Comparison of ENCODE assay signal across 8 mouse cellular contexts in the genomic region with DNA sequence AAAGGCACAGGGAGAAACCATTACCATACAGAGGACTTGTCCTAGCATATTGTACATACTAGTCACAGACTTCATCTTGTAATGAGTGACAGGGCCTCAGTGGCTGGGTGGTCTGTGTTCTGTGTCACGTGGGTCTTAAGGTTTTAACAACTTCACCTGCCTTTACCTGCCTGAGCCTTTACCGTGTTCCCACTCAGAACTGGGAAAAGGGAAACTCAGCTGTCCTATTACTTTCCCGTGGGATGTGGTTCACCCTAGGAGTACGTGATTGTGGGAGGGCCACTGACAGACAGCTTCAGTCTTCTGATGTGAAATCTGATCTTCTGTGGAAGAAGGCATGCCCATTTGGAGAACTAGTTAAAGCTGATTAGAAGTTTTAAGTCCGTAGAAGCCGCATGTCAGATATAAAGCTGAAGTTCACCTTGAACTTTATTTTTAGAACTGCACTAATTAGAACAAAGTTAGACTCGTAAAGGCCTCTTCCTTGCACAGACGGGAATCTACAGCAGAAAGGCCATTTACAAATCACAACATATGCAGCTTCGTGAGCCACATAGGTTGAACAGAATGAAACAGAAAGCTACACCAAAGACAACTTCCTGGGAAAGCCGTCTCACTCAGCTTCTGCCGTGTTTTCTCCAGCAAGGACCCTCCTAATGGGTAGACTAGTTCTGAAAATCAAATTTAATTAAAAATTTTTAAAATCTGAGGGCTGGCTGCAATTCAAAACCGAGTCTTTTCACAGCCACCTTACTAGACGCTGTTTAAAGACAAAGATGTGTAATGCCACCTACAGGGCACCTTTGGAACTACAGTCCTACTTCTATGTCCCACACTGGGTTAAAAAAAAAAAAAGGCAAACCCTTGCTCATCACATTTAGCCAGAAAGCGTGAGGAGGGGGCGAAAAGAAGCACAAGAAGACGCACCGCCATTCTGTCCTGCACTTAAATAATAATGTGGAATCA. TPM values are rescaled to one million over a fixed set of nuclear protein-coding genes. Genes with fewer than 3 reads are reported as not detected.
A peak's percentile ranks its signal among the peaks of the same experiment; 100 is the strongest.
DNase-seq lines count a peak whose midpoint lies in the region; ATAC-seq and TF ChIP-seq lines count a peak whose summit lies in the region.

No protein-coding gene starts in this region.

- peak; percentile 83 for DNase-seq in R1 (ENCODE audit: low read depth, low spot score)
- peak; percentile 86 for DNase-seq in cerebellum, adult 8-10 months
- peak; percentile 88 for DNase-seq in forelimb bud, embryonic 11.5 days (ENCODE audit: low read depth, low spot score)
- DNase-seq in layer of hippocampus, adult 2 months (ENCODE audit: low spot score in 2 of 2): peak; percentile 62 to 77
- peak; percentile 97 for DNase-seq in lung, embryonic 14.5 days
- peak; percentile 84 for DNase-seq in thymus, postnatal 25 days

- H3K36me3 ChIP-seq in lung, embryonic 14.5 days (ENCODE audit: insufficient read depth): peaks cover 32% of the 10 kb centered on the region

- peak overlapping the region; percentile 41 for H3K9ac ChIP-seq in lung, embryonic 14.5 days

- peak; percentile 65 to 67; a peak in 2 of 4 replicates for ATAC-seq in hematopoietic stem cell, adult 5-6 weeks (replicated peaks in 1 of 2; ENCODE audit: insufficient read depth in 1 of 2, low FRiP score in 2 of 2, low TSS enrichment in 1 of 2, low read depth in 1 of 2, poor library complexity in 2 of 2, severe bottlenecking in 2 of 2)
- peak; percentile 36; the same call in 1 of the 2 replicates for ATAC-seq in lung, embryonic 14.5 days (ENCODE audit: insufficient read depth)
- ATAC-seq in neutrophil, adult 5-6 weeks (ENCODE audit: extremely low read depth, insufficient number of reproducible peaks, low FRiP score, poor library complexity, severe bottlenecking): peak; percentile 81

- H3K27me3 ChIP-seq in lung, embryonic 14.5 days (ENCODE audit: insufficient read depth, low read length): no peaks in the 10 kb centered on the region

- peak; percentile 92 for TF ChIP-seq CTCF in layer of hippocampus, adult 2 months (conservative IDR thresholded peaks at IDR 0.05)
- TF ChIP-seq CTCF in lung, embryonic 14.5 days (IDR thresholded peaks at IDR 0.05; ENCODE audit: low read depth): peak; percentile 81

- H3K4me2 ChIP-seq in lung, embryonic 14.5 days: peak overlapping the region; percentile 63

- H3K9me3 ChIP-seq in lung, embryonic 14.5 days (ENCODE audit: low read depth, low read length): no peaks in the 10 kb centered on the region

- peak overlapping the region; percentile 59 for H3K4me3 ChIP-seq in layer of hippocampus, adult 2 months
- H3K4me3 ChIP-seq in lung, embryonic 14.5 days (ENCODE audit: low read depth, low read length): peak overlapping the region; percentile 28

- H3K27ac ChIP-seq in layer of hippocampus, adult 2 months: peak overlapping the region; percentile 79
- H3K27ac ChIP-seq in lung, embryonic 14.5 days (ENCODE audit: low read depth): no peak overlapping the region

- H3K4me1 ChIP-seq in lung, embryonic 14.5 days (ENCODE audit: insufficient read depth): no peaks in the 10 kb centered on the region

- WGBS in lung, embryonic 14.5 days: 21% methylated on average over 17 of the region's 17 CpGs

RNA-seq across cellular contexts. Expression of gene Vcpkmt, which starts 8.6 kb away (rescaled TPM):
- 19.9 and 20.6 TPM in 2 replicates for total RNA-seq in hematopoietic stem cell, adult 5-6 weeks (2017)
- 10 to 100 TPM; 18.1 TPM for total RNA-seq in layer of hippocampus, adult 2 months (2021)
- polyA plus RNA-seq in lung, embryonic 14.5 days (2014; fragmentation: Nextera tagmentation; extraction: Ambion mirVana): 23.6 and 26.5 TPM in 2 replicates
- 10.1 and 11.5 TPM in 2 replicates for total RNA-seq in neutrophil, adult 5-6 weeks (2017)
